Mouse (Mus musculus): Measurements from ENCODE around the gene Gm20914.
"Not testable (repeated sequence)": the region's sequence is repeated elsewhere in the genome, so short reads cannot be mapped to it uniquely, and the experiment has no call there.

The Gm20914 gene

GRCm38 (mm10) chrY:5725678-5726077, at the start of gene Gm20914:
TSS of gene Gm20914 (plus strand) at chrY:5725978.
- DNase-seq (ENCODE audit: low spot score in 2 of 2) = not testable (repeated sequence)

All from natural killer cell, adult 2 months (primary cell).